Comparison of ENCODE assay signal across 17 mouse cellular contexts in the genomic region with DNA sequence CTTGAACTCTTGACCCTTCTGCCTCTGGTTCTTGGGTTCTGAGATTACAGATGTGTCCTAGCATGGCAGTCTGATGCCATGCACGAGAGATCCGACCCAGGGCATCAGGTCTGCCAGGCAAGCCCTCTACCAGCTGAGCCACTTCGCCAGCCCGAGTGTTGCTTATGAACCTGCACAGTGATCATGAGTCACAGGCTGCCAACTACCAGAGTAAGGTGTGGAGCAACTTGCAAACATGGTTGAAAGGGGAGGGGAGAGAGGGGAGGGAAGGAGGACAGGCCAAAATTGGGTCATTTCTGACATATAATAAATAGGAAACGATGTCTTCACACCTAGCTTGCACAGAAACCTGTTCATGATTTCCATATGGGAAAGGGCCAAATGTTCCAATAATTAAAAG.
"Had no signal": no experiment of that assay in that cellular context is flagged by ENCODE, and none has a peak within 500 bp of the region (broad histone marks: within the 10 kb centered on the region; RNA-seq: fewer than 3 reads in every experiment).

No protein-coding gene starts in this region.

- H3K9ac ChIP-seq: limb, embryonic 12.5 days; limb, embryonic 15.5 days; liver, embryonic 15.5 days; lung, embryonic 14.5 days had no signal

- DNase-seq: kidney, adult 18-20 months; kidney, adult 9 months; kidney, postnatal 14 days; kidney, postnatal 4 days; left cerebral cortex, postnatal 4 days; lung, embryonic 14.5 days; lung, postnatal 10 days; midbrain, embryonic 14.5 days; thymus, adult 18-20 months; thymus, postnatal 25 days had no signal

- H3K9me3 ChIP-seq: limb, embryonic 12.5 days; limb, embryonic 15.5 days; liver, embryonic 15.5 days; megakaryocyte, embryonic 14.5 days had no signal

- H3K4me1 ChIP-seq: megakaryocyte, embryonic 14.5 days had no signal

- H3K27me3 ChIP-seq: limb, embryonic 12.5 days; limb, embryonic 15.5 days; liver, embryonic 15.5 days; megakaryocyte, embryonic 14.5 days had no signal

- H3K4me3 ChIP-seq: limb, embryonic 12.5 days; limb, embryonic 15.5 days; liver, embryonic 15.5 days; megakaryocyte, embryonic 14.5 days had no signal

- H3K4me2 ChIP-seq: limb, embryonic 12.5 days; limb, embryonic 15.5 days; liver, embryonic 11.5 days; liver, embryonic 15.5 days; lung, embryonic 14.5 days; midbrain, embryonic 11.5 days had no signal

- H3K27ac ChIP-seq: limb, embryonic 12.5 days; limb, embryonic 15.5 days; liver, embryonic 15.5 days; macrophage had no signal

- H3K36me3 ChIP-seq: limb, embryonic 12.5 days; liver, embryonic 15.5 days had no signal
